Mouse (Mus musculus) midbrain, embryonic 14.5 days (tissue): ENCODE data around the gene Psmd12. TPM values are rescaled to one million over a fixed set of nuclear protein-coding genes. Genes with fewer than 3 reads are reported as not detected.

Source experiments
- ATAC-seq: fragments of 200-750 bp; cut with Nextera tagmentation; 2 replicates; pipeline ENCODE4 v1.8.0; 2017; ENCODE audit warnings: moderate number of reproducible peaks, moderate library complexity; ENCODE audit not compliant: low FRiP score, low TSS enrichment
- DNase-seq: peaks from one replicate; pipeline ENCODE4 v3.0.0-alpha.2; 2015
- H3K27ac ChIP-seq: fragments of 300-500 bp; sonication (generic); replicated peaks from 2 replicates; pipeline ENCODE4 v1.5.1; 2014; ENCODE audit warnings: mild to moderate bottlenecking, low read depth, low read length, moderate library complexity
- H3K27me3 ChIP-seq: fragments of 300-500 bp; sonication (generic); 2 replicates; pipeline ENCODE4 v1.6.1; 2014; ENCODE audit warnings: low read length, control low read depth, mixed read lengths; ENCODE audit not compliant: control insufficient read depth, insufficient read depth
- H3K36me3 ChIP-seq: fragments of 300-500 bp; sonication (generic); 2 replicates; pipeline ENCODE4 v1.6.1; 2014; ENCODE audit warnings: low read length, control low read depth; ENCODE audit not compliant: control insufficient read depth, insufficient read depth
- H3K4me1 ChIP-seq: fragments of 300-500 bp; sonication (generic); 2 replicates; pipeline ENCODE4 v1.6.1; 2014; ENCODE audit warnings: mild to moderate bottlenecking, antibody characterized with exemption, low read length, control low read depth; ENCODE audit not compliant: control insufficient read depth, insufficient read depth
- H3K4me2 ChIP-seq: fragments of 300-500 bp; sonication (generic); 2 replicates; pipeline ENCODE4 v1.6.1; 2014; ENCODE audit warnings: mild to moderate bottlenecking, low read length, moderate library complexity
- H3K4me3 ChIP-seq: fragments of 300-500 bp; sonication (generic); replicated peaks from 2 replicates; pipeline ENCODE4 v1.5.1; 2014; ENCODE audit warnings: low read depth, low read length
- H3K9ac ChIP-seq: fragments of 300-500 bp; sonication (generic); replicated peaks from 2 replicates; pipeline ENCODE4 v1.6.1; 2014; ENCODE audit warnings: mild to moderate bottlenecking, low read length, moderate library complexity
- H3K9me3 ChIP-seq: fragments of 300-500 bp; sonication (generic); 2 replicates; pipeline ENCODE4 v1.6.1; 2016; ENCODE audit warnings: low read length, control low read depth, mixed read lengths; ENCODE audit not compliant: control insufficient read depth
- WGBS: fragments of 180-500 bp; shearing (Covaris S2); extraction: QIAGEN DNeasy Blood & Tissue Kit; methylation state at CpG from one replicate; pipeline ENCODE4 v1.1.7; 2014; 5-methylcytosine and 5-hydroxymethylcytosine counted together
- polyA plus RNA-seq: library from polyadenylated mRNA; unstranded; fragments of >200 nt; fragmentation: Nextera tagmentation; extraction: Ambion mirVana; gene quantifications from 2 replicates; pipeline ENCODE4 v1.2.1, GENCODE M21; 2014

The Psmd12 gene
- polyA plus RNA-seq, 1 experiment from 2014 or later, result 177 TPM

GRCm38 (mm10) chr11:107532271-107532670 is 53.0 kb downstream of the Psmd12 start:
- no peaks in the 10 kb centered on the region for H3K9me3 ChIP-seq
- 45% methylated on average over 5 of the region's 5 CpGs for WGBS
- H3K36me3 ChIP-seq, result no peaks in the 10 kb centered on the region
- no peak overlapping the region for H3K27ac ChIP-seq
- DNase-seq (no peak), ATAC-seq (no peak)
- no peaks in the 10 kb centered on the region for H3K4me1 ChIP-seq
- H3K4me3 ChIP-seq, result no peak overlapping the region
- no peak overlapping the region for H3K9ac ChIP-seq
- no peak overlapping the region for H3K4me2 ChIP-seq
- no peaks in the 10 kb centered on the region for H3K27me3 ChIP-seq

GRCm38 (mm10) chr11:107538994-107539393 is 59.7 kb downstream of the Psmd12 start:
- H3K27ac ChIP-seq, result no peak overlapping the region
- H3K27me3 ChIP-seq, result no peaks in the 10 kb centered on the region
- 91% methylated on average over 4 of the region's 4 CpGs for WGBS
- H3K4me2 ChIP-seq, result no peak overlapping the region
- H3K36me3 ChIP-seq, result no peaks in the 10 kb centered on the region
- no peak overlapping the region for H3K4me3 ChIP-seq
- H3K4me1 ChIP-seq, result no peaks in the 10 kb centered on the region
- no peaks in the 10 kb centered on the region for H3K9me3 ChIP-seq
- ATAC-seq (no peak), DNase-seq (no peak)
- no peak overlapping the region for H3K9ac ChIP-seq

DNA sequence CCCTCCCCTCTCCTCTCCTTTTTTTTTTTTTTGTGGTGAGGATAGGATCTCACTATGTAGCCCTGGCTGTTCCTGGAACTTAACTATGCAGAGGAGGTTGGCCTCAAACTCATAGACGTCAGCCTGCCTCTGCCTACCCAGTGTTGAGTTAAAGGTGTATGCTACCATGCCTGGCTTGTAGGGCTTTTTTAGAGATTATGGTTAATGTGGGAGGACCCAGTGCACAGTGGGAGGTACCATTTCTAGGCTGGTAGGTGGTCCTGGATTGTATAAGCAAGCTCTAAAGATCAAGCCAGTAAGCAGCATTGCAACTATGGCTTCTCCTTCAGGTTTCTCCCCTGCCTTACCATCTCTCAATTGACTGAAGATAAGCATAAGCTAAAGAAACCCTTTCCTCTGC is 61.1 kb downstream of the Psmd12 start:
- H3K36me3 ChIP-seq, result no peaks in the 10 kb centered on the region
- H3K27ac ChIP-seq, result no peak overlapping the region
- H3K4me1 ChIP-seq, result no peaks in the 10 kb centered on the region
- no peak overlapping the region for H3K4me3 ChIP-seq
- WGBS, result 59% methylated on average over 1 of the region's 1 CpGs
- DNase-seq (no peak), ATAC-seq (no peak)
- no peak overlapping the region for H3K9ac ChIP-seq
- H3K4me2 ChIP-seq, result no peak overlapping the region
- no peaks in the 10 kb centered on the region for H3K27me3 ChIP-seq
- no peaks in the 10 kb centered on the region for H3K9me3 ChIP-seq

GRCm38 (mm10) chr11:107545747-107546476 is 66.6 kb downstream of the Psmd12 start:
- DNase-seq (no peak), ATAC-seq (no peak)
- Histone ChIP-seq H3K27me3 (peaks cover 4% of the 10 kb centered on the region; the same call in 1 of the 2 replicates), H3K9ac (peak overlapping the region; percentile 89; the same call in 1 of the 2 replicates), H3K27ac (no peak overlapping the region), H3K9me3 (no peaks in the 10 kb centered on the region), H3K4me2 (peak overlapping the region; percentile 100), H3K4me3 (peak overlapping the region; percentile 75), H3K4me1 (peaks cover 6% of the 10 kb centered on the region; the same call in 1 of the 2 replicates), H3K36me3 (peaks cover 5% of the 10 kb centered on the region; the same call in 1 of the 2 replicates)
- WGBS, result 24% methylated on average over 13 of the region's 13 CpGs

- DNase-seq (peak; percentile 66), ATAC-seq (peak; percentile 46)
- H3K9me3 ChIP-seq, result no peaks in the 10 kb centered on the region
- H3K9ac ChIP-seq, result peak overlapping the region; percentile 89
- H3K4me3 ChIP-seq, result peak overlapping the region; percentile 75
- H3K27ac ChIP-seq, result peak overlapping the region; percentile 76; the same call in 1 of the 2 replicates
- H3K4me2 ChIP-seq, result peak overlapping the region; percentile 100
- peaks cover 8% of the 10 kb centered on the region for H3K36me3 ChIP-seq
- under 1% methylated on average over 37 of the region's 37 CpGs for WGBS
- peaks cover 6% of the 10 kb centered on the region; the same call in 1 of the 2 replicates for H3K4me1 ChIP-seq
- H3K27me3 ChIP-seq, result peaks cover 4% of the 10 kb centered on the region; the same call in 1 of the 2 replicates
Measured at GRCm38 (mm10) chr11:107546667-107547301, 67.5 kb downstream of the Psmd12 start.

DNA sequence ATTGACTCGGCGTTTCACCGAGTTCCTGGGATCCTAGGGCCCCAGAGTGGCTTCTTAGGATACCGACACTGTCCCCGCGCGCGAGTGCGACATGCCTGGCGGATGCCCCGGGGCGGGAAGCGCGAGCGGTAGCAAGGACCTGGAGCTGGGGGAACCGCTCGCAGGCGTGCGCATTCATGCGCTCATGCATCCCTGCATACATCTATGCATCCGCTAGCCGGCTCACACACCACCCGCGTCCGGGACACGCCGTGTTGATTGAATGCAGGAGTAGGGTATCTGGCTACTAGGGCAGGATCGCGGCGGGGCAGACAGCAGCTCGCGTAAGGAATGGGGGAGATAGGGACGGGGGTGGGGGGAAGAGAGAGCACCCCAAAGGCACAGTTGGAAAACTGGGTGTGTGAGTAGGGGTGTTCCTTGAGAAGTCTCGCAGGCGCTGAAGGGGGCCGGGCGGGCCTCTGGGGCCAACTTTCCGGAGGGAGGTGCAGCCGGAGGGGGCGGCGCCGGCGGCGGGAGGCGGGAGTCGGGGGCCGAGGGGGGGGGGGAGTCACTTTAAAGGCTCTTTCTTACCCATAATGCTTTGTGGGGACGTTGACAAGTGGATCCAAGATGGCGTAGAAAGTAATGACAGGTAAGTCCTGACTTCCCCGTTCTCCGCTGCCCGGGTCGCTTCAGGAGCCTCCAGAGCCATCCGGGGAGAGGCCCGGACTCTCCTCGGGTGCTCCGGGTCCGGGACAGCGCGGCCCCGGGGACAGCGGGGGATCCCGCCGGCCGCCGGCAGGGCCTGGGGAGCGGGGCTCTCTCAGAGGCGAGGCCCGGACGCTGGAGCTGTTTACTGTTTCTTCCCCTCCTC is 68.3 kb downstream of the Psmd12 start, which contains the start of gene Helz:
Gene Helz, plus strand, starts transcription at position 580 of the 853 bp plus-strand sequence.
- peak; percentile 74 for ATAC-seq
- H3K4me2 ChIP-seq, result peak within 1 kb of the TSS; percentile 100
- DNase-seq, result peak; percentile 86
- peak within 1 kb of the TSS; percentile 76 for H3K27ac ChIP-seq
- peak within 1 kb of the TSS; percentile 89 for H3K9ac ChIP-seq
- no peaks in the 10 kb centered on the region for H3K9me3 ChIP-seq
- under 1% methylated on average over 68 of the region's 70 CpGs for WGBS
- H3K4me3 ChIP-seq, result peak within 1 kb of the TSS; percentile 75
- peaks cover 4% of the 10 kb centered on the region; the same call in 1 of the 2 replicates for H3K27me3 ChIP-seq
- H3K4me1 ChIP-seq, result peaks cover 6% of the 10 kb centered on the region; the same call in 1 of the 2 replicates
- H3K36me3 ChIP-seq, result peaks cover 9% of the 10 kb centered on the region

DNA sequence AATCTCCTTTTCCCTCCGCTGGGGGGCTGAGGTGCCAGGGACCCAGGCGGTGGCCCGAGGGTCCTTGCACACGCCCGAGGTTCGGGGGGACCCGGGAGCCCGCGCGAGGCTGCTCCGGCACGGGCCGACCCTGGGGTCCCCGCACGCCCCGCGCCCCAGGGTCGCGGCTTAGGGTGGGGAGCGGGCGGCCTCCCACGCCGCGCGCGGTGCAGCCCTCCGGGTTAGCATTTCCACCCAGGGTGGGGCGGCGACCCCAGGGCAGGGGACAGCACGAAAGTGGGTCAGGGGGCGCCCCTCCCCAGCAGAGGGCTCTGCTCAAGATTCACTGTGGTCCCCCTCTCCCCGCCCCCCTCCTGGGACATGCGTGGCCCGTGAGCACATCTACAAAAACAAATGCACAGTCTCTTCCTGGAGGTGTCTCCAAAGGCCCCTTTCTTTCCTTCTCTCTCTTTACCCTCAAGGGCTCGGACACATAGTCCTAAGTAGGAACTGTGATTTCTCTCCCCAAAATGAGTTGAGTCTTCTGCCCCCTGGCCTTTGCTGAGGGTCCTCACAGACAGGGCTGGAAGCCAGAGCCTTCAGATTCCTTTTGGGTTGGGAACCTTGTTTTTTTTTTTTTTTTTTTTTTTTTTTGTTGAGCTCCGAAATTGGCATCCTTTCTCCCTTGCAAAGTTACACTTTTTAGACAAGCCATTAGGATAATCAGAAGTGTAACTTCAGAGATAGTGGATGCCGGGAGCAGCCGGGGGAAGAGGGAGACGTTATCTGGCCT is 69.1 kb downstream of the Psmd12 start:
- H3K27ac ChIP-seq, result peak overlapping the region; percentile 76
- peaks cover 14% of the 10 kb centered on the region for H3K36me3 ChIP-seq
- peak overlapping the region; percentile 75 for H3K4me3 ChIP-seq
- H3K9me3 ChIP-seq, result no peaks in the 10 kb centered on the region
- 6% methylated on average over 36 of the region's 39 CpGs for WGBS
- peak overlapping the region; percentile 89 for H3K9ac ChIP-seq
- DNase-seq (peak; percentile 42), ATAC-seq (no peak; the same call in 1 of the 2 replicates)
- H3K27me3 ChIP-seq, result peaks cover 4% of the 10 kb centered on the region; the same call in 1 of the 2 replicates
- H3K4me1 ChIP-seq, result peaks cover 6% of the 10 kb centered on the region; the same call in 1 of the 2 replicates
- peak overlapping the region; percentile 100 for H3K4me2 ChIP-seq
